Comparison of ENCODE assay signal across 16 mouse cellular contexts in the genomic region with DNA sequence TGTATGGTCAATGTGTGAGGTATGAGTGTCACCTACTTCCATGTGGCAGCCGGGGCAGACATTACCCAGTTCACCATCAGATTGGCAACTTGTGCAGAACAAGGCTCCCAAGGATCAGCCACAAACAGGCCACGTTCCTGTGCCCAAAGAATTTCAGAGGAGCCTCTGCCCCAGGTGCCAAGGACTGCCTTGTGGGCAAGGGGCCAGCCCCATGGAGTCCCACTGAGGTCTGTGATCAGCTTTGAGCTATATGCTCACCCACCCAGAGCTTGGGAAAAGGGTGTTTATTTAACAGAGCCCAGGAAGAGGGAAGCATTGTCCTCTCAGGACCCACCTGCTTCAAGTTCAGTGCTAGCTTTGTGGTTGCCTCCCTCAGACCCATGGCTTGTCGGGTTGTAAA.
"Had no signal": no experiment of that assay in that cellular context is flagged by ENCODE, and none has a peak within 500 bp of the region (broad histone marks: within the 10 kb centered on the region; RNA-seq: fewer than 3 reads in every experiment).

No protein-coding gene starts in this region.

- DNase-seq: heart, postnatal 10 days; heart, postnatal 14 days; heart, postnatal 36 days; heart, postnatal 4 days; kidney, adult 11 months; kidney, adult 18-20 months; kidney, adult 2 months; kidney, adult 8-10 months; kidney, adult 9 months; kidney, postnatal 10 days; kidney, postnatal 14 days; kidney, postnatal 25 days; kidney, postnatal 36 days; kidney, postnatal 4 days; layer of hippocampus, adult 9-11 months; layer of hippocampus, postnatal 36 days had no signal
